Mouse (Mus musculus) C2C12 (cell line): ENCODE results near the gene Krtcap3. TPM values are rescaled to one million over a fixed set of nuclear protein-coding genes. Genes with fewer than 3 reads are reported as not detected.

ENCODE experiments used
- H3K27me3 ChIP-seq: one replicate; pipeline ENCODE4 v1.6.1; 2011; ENCODE audit not compliant: control insufficient read depth, insufficient read depth, insufficient read length
- H3K36me3 ChIP-seq: one replicate; pipeline ENCODE4 v1.6.1; 2011; ENCODE audit not compliant: control insufficient read depth, insufficient read depth
- H3K4me3 ChIP-seq: one replicate; pipeline ENCODE4 v1.5.1; 2011; ENCODE audit warnings: mild to moderate bottlenecking, control low read depth; ENCODE audit not compliant: poor library complexity, insufficient read depth, severe bottlenecking
- H3K79me2 ChIP-seq: one replicate; pipeline ENCODE4 v1.6.1; 2011; ENCODE audit not compliant: control insufficient read depth, insufficient read depth
- H3K79me3 ChIP-seq: one replicate; pipeline ENCODE4 v1.6.1; 2011; ENCODE audit warnings: low read depth, control low read depth
- H3ac ChIP-seq: one replicate; pipeline ENCODE3; 2011; ENCODE audit warnings: low read depth; ENCODE audit not compliant: control insufficient read depth, insufficient read length
- CEBPB ChIP-seq: IDR thresholded peaks from one replicate; pipeline ENCODE4 v1.6.1; 2011; ENCODE audit warnings: low read depth, mild to moderate bottlenecking, control low read depth, moderate library complexity
- CTCF ChIP-seq: IDR thresholded peaks from one replicate; pipeline ENCODE4 v1.5.1; 2011; ENCODE audit not compliant: control insufficient read depth, insufficient read depth, insufficient read length
- FOSL1 ChIP-seq: IDR thresholded peaks from one replicate; pipeline ENCODE4 v1.8.0; 2011; ENCODE audit warnings: mild to moderate bottlenecking, low read length; ENCODE audit not compliant: poor library complexity, insufficient read depth, severe bottlenecking
- MAX ChIP-seq: IDR thresholded peaks from one replicate; pipeline ENCODE4 v1.6.1; 2011; ENCODE audit warnings: mild to moderate bottlenecking, control low read depth
- MYOD1 ChIP-seq: IDR thresholded peaks from one replicate; pipeline ENCODE4 v1.6.1; 2011; ENCODE audit warnings: low read depth; ENCODE audit not compliant: control insufficient read depth, insufficient read length
- MYOG ChIP-seq: IDR thresholded peaks from one replicate; pipeline ENCODE4 v1.6.1; 2011; ENCODE audit not compliant: control insufficient read depth, insufficient read length; ENCODE audit errors: extremely low read depth
- USF1 ChIP-seq: IDR thresholded peaks from one replicate; pipeline ENCODE4 v1.6.1; 2011; ENCODE audit warnings: low read depth, mild to moderate bottlenecking, control low read depth, moderate library complexity
- polyA plus RNA-seq: library from polyadenylated mRNA; unstranded; fragments of >200 nt; fragmentation: generic; extraction: Trizol; gene quantifications from one replicate; pipeline ENCODE4 v1.2.1, GENCODE M21; 2012; ENCODE audit warnings: missing spikeins

The Krtcap3 gene
- polyA plus RNA-seq, 1 experiment: 0.88 TPM

DNA sequence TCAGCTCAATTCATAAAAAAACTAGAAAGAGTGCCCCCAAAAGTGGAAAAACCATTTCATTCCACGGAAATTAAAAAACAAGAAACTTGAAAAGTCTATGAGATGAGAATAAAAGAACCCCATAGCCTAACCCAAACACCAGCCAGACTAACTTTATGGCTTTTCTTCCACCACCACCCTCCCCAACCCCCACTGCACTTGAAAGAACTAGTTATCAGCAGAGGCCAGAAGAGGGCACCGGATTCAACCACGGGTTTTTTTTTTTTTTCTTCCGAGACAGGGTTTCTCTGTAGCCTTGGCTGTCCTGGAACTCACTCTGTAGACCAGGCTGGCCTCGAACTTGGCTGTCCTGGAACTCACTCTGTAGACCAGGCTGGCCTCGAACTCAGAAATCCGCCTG, 33.2 kb upstream of the Krtcap3 start:
- Histone ChIP-seq H3K79me3 (peaks cover 63% of the 10 kb centered on the region), H3K36me3 (peaks cover 8% of the 10 kb centered on the region), H3ac (no peak overlapping the region), H3K79me2 (peaks cover 82% of the 10 kb centered on the region), H3K27me3 (no peaks in the 10 kb centered on the region), H3K4me3 (no peak overlapping the region)
- TF ChIP-seq USF1 (no peak), MYOD1 (no peak), MYOG (no peak), CEBPB (no peak), FOSL1 (no peak), MAX (no peak), CTCF (no peak)

GRCm38 (mm10) chr5:31219070-31219469, 32.4 kb upstream of the Krtcap3 start:
- Histone ChIP-seq H3K4me3 (peak overlapping the region; percentile 76), H3K27me3 (no peaks in the 10 kb centered on the region), H3ac (no peak overlapping the region), H3K36me3 (peaks cover 8% of the 10 kb centered on the region), H3K79me2 (peaks cover 74% of the 10 kb centered on the region), H3K79me3 (peaks cover 57% of the 10 kb centered on the region)
- no peak for TF ChIP-seq USF1
- no peak for TF ChIP-seq MYOD1
- TF ChIP-seq CTCF: no peak
- no peak for TF ChIP-seq MYOG
- no peak for TF ChIP-seq FOSL1

DNA sequence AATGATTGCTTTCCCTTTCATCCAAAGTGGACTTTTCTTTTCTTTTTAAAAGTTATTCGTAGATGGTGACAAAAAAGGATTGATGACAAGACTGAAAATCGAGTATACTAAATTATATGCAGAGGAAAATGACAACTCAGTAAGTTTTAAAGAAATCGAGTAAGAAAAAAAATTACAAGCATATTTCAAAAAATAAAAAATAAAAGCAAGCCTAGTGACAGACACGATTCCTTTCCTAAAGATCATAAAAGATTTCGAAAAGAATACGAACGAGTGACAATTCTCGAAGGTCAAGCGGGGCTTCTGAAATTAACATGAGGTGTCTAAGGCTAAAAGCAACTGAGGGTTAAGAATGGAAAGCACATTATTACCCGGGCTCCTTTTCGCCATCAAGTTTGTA, 32.0 kb upstream of the Krtcap3 start:
- Histone ChIP-seq H3ac (peak overlapping the region; percentile 89), H3K36me3 (peaks cover 8% of the 10 kb centered on the region), H3K4me3 (peak overlapping the region; percentile 76), H3K79me3 (peaks cover 53% of the 10 kb centered on the region), H3K79me2 (peaks cover 70% of the 10 kb centered on the region), H3K27me3 (no peaks in the 10 kb centered on the region)
- no peak for TF ChIP-seq MYOG
- TF ChIP-seq USF1: no peak
- TF ChIP-seq CEBPB: no peak
- no peak for TF ChIP-seq FOSL1
- TF ChIP-seq CTCF: no peak
- no peak for TF ChIP-seq MYOD1
- no peak for TF ChIP-seq MAX

DNA sequence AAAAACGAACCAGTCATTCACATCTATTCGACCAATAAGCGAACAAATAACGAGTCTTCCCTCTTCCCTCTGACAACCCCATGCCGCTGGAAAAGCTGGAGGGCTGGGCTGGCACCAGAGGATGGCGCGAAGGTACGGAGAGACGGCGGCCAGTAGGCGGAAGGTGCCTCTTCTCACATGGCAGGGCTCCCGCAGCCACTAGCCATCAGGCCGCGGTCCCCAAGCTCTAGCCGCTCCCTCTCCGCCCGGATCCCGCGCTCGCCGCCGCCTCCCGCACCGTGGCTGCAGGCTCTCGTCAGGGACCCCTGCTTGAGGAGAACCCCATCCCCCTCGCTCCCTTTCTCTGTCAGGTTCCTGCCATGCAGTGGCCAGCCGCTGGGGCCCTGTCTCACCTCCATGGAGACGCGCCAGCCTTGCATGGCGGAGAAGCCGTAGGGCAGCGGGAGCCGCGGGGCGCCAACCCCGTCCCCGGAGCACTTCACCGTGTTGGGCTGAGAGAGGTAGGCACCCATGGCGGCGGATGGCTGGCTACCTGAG, 31.5 kb upstream of the Krtcap3 start:
- Histone ChIP-seq H3K27me3 (no peaks in the 10 kb centered on the region), H3K79me2 (peaks cover 65% of the 10 kb centered on the region), H3K36me3 (peaks cover 8% of the 10 kb centered on the region), H3K79me3 (peaks cover 48% of the 10 kb centered on the region), H3K4me3 (peak overlapping the region; percentile 76), H3ac (peak overlapping the region; percentile 89)
- TF ChIP-seq MYOD1 (no peak), CEBPB (no peak), FOSL1 (no peak), MAX (no peak), USF1 (no peak), CTCF (no peak)

DNA sequence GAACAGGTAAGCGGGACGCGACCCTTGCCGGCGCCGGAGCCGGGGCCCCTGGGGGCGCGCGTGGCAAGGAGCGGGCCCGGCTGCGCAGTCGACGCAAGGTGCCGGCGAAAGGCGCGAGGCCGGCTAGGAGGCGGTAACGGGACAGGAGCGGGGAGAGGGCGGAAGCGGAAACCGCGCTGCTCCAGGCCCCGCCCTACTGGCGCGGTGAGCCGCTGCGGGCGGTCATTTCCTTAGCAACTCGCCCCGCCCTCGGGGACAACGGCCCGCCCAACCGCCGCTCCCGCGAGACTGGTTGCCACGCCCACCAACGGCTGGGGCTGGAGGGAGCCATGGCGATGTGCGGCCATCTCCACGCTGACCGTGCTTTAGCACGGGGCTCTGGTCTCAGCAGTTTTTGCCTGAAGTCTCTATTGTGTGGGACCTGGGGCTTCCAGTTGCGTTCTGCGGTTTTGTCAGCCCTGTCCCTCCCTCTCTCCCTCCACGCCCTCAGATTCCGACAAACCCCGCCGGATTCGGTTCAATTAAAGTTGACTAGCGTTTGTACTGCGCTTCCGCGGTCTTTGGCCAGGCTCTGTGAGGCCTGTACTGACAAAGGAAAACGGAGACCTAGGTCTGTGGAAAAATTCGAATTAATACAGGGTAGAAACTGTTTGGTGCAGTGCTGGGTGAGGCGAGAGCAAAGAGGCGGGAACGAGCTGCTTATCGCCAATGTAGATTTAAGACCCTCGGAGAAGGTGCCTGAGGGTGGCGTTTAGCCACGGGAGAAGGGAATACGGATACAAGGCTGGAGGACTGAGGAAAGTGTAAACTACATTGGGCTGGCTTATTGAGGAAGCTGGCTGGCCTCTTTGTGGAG, 30.8 kb upstream of the Krtcap3 start, which contains the start of gene Ppm1g:
Gene Ppm1g, minus strand, starts transcription at position 240 of the 856 bp plus-strand sequence.
- Histone ChIP-seq H3K79me3 (peaks cover 41% of the 10 kb centered on the region), H3K36me3 (peaks cover 8% of the 10 kb centered on the region), H3K27me3 (no peaks in the 10 kb centered on the region), H3ac (peak within 1 kb of the TSS; percentile 89), H3K79me2 (peaks cover 58% of the 10 kb centered on the region), H3K4me3 (peak within 1 kb of the TSS; percentile 76)
- no peak for TF ChIP-seq CTCF
- TF ChIP-seq MAX: peak; percentile 53
